ENCODE assay signal across 31 mouse cellular contexts in the genomic region with DNA sequence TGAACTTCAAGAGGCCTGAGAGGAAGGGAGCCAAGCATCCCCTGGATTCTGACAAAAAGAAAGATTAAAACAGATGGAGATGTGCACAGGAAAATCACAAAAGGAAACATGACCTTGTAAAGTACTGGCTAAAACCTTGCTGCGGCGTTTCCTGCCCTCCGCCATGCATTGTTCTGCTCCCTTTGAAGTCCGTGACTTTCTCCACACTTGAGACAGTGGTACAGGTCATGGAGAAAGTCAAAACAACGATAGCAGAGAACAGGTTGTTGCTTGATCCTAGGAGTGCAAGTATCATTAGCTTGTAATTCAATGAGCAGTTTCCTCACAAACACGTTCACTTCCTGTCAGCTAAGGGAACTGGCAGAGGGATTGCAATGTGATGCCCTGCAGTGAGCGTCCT.
A peak's percentile ranks its signal among the peaks of the same experiment; 100 is the strongest.
DNase-seq lines count a peak whose midpoint lies in the region; ATAC-seq lines count a peak whose summit lies in the region.
"Had no signal": no experiment of that assay in that cellular context is flagged by ENCODE, and none has a peak within 500 bp of the region (broad histone marks: within the 10 kb centered on the region; RNA-seq: fewer than 3 reads in every experiment).

No protein-coding gene starts in this region.

- no peak for DNase-seq in hindbrain, embryonic 11.5 days (ENCODE audit: low spot score)
- DNase-seq in R1 (ENCODE audit: low read depth, low spot score), result peak; percentile 61
- DNase-seq in limb, embryonic 10.5 days (ENCODE audit: low spot score), result no peak
- no peak for DNase-seq in thymus, postnatal 14 days
- DNase-seq: adrenal gland, adult 8-10 months; adrenal gland, postnatal 25 days; cerebellum, adult 11-12 months; cerebellum, adult 8-10 months; cerebellum, postnatal 10 days; cerebellum, postnatal 36 days; forebrain, postnatal 0 days; gastrocnemius, adult 2 months; gastrocnemius, postnatal 14 days; heart, adult 11 months; heart, postnatal 10 days; heart, postnatal 36 days had no signal

- ATAC-seq in hindbrain, embryonic 11.5 days (ENCODE audit: low FRiP score), result no peak
- ATAC-seq in hindbrain, embryonic 16.5 days, result no peak
- ATAC-seq in neural tube, embryonic 13.5 days (ENCODE audit: low read depth), result no peak
- ATAC-seq in neural tube, embryonic 15.5 days (ENCODE audit: low FRiP score), result no peak
- ATAC-seq in intestine, embryonic 16.5 days, result no peak
- ATAC-seq: activated CD4-positive, CD25-positive, alpha-beta regulatory T cell, adult 4 months; CD4-positive, CD25-positive, alpha-beta regulatory T cell, adult 4 months; forebrain, postnatal 0 days; intestine, embryonic 15.5 days; Patski had no signal

- 0 out of 2 replicates have a peak overlapping the region, but pooled peaks have one; percentile 10 for H3K27ac ChIP-seq in hindbrain, embryonic 11.5 days (ENCODE audit: low read depth, low read length)
- no peak overlapping the region for H3K27ac ChIP-seq in hindbrain, embryonic 16.5 days (ENCODE audit: low read depth, low read length)
- H3K27ac ChIP-seq in neural tube, embryonic 13.5 days (replicated peaks), result peak overlapping the region; percentile 74
- H3K27ac ChIP-seq in neural tube, embryonic 15.5 days (replicated peaks), result no peak overlapping the region
- peak overlapping the region; percentile 59 for H3K27ac ChIP-seq in limb, embryonic 10.5 days
- H3K27ac ChIP-seq in intestine, embryonic 16.5 days (ENCODE audit: low read length), result no peak overlapping the region
- H3K27ac ChIP-seq: embryonic facial prominence, embryonic 12.5 days; embryonic facial prominence, embryonic 15.5 days; gastrocnemius, adult 2 months; heart, embryonic 15.5 days; intestine, embryonic 15.5 days had no signal

- no peaks in the 10 kb centered on the region for H3K9me3 ChIP-seq in hindbrain, embryonic 11.5 days (ENCODE audit: control insufficient read depth, low read length)
- no peaks in the 10 kb centered on the region for H3K9me3 ChIP-seq in hindbrain, embryonic 16.5 days (ENCODE audit: control insufficient read depth, low read length)
- no peaks in the 10 kb centered on the region for H3K9me3 ChIP-seq in neural tube, embryonic 13.5 days
- H3K9me3 ChIP-seq in neural tube, embryonic 15.5 days (replicated peaks), result no peaks in the 10 kb centered on the region
- no peaks in the 10 kb centered on the region for H3K9me3 ChIP-seq in limb, embryonic 10.5 days (replicated peaks)
- H3K9me3 ChIP-seq in intestine, embryonic 16.5 days (ENCODE audit: control insufficient read depth, low read length), result no peaks in the 10 kb centered on the region
- H3K9me3 ChIP-seq: embryonic facial prominence, embryonic 12.5 days; embryonic facial prominence, embryonic 15.5 days; G1E; heart, embryonic 12.5 days; heart, embryonic 15.5 days; hindbrain, embryonic 12.5 days; hindbrain, embryonic 15.5 days; intestine, embryonic 15.5 days had no signal

- no peak overlapping the region for H3K9ac ChIP-seq in hindbrain, embryonic 11.5 days (ENCODE audit: low read depth, low read length)
- H3K9ac ChIP-seq in hindbrain, embryonic 16.5 days (ENCODE audit: low read depth, low read length), result no peak overlapping the region
- no peak overlapping the region for H3K9ac ChIP-seq in neural tube, embryonic 13.5 days
- H3K9ac ChIP-seq in neural tube, embryonic 15.5 days (replicated peaks), result no peak overlapping the region
- no peak overlapping the region for H3K9ac ChIP-seq in intestine, embryonic 16.5 days (ENCODE audit: low read depth, low read length)
- H3K9ac ChIP-seq: embryonic facial prominence, embryonic 12.5 days; embryonic facial prominence, embryonic 15.5 days; forebrain, postnatal 0 days; heart, embryonic 12.5 days; heart, embryonic 15.5 days; hindbrain, embryonic 12.5 days; hindbrain, embryonic 15.5 days; intestine, embryonic 15.5 days had no signal

- H3K4me1 ChIP-seq in hindbrain, embryonic 11.5 days (replicated peaks; ENCODE audit: control insufficient read depth, insufficient read depth, low read length), result no peaks in the 10 kb centered on the region
- H3K4me1 ChIP-seq in hindbrain, embryonic 16.5 days (ENCODE audit: control insufficient read depth, insufficient read depth, low read depth, low read length), result no peaks in the 10 kb centered on the region
- H3K4me1 ChIP-seq in neural tube, embryonic 13.5 days (replicated peaks), result peaks cover 25% of the 10 kb centered on the region
- H3K4me1 ChIP-seq in neural tube, embryonic 15.5 days, result 0 out of 2 replicates have a peak, but pooled peaks cover 6% of the 10 kb centered on the region
- peaks cover 38% of the 10 kb centered on the region for H3K4me1 ChIP-seq in limb, embryonic 10.5 days
- H3K4me1 ChIP-seq in intestine, embryonic 16.5 days (ENCODE audit: control insufficient read depth, insufficient read depth, low read length), result no peaks in the 10 kb centered on the region
- H3K4me1 ChIP-seq: heart, embryonic 12.5 days; heart, embryonic 15.5 days; intestine, embryonic 15.5 days had no signal

- H3K27me3 ChIP-seq in hindbrain, embryonic 11.5 days (ENCODE audit: control insufficient read depth, insufficient read depth, low read length), result no peaks in the 10 kb centered on the region
- no peaks in the 10 kb centered on the region for H3K27me3 ChIP-seq in hindbrain, embryonic 16.5 days (replicated peaks; ENCODE audit: control insufficient read depth, insufficient read depth, low read length)
- no peaks in the 10 kb centered on the region for H3K27me3 ChIP-seq in neural tube, embryonic 13.5 days
- no peaks in the 10 kb centered on the region for H3K27me3 ChIP-seq in neural tube, embryonic 15.5 days (replicated peaks)
- H3K27me3 ChIP-seq in limb, embryonic 10.5 days (ENCODE audit: low read depth, poor library complexity, severe bottlenecking), result no peaks in the 10 kb centered on the region
- H3K27me3 ChIP-seq in intestine, embryonic 16.5 days (replicated peaks; ENCODE audit: control insufficient read depth, insufficient read depth, low read length), result no peaks in the 10 kb centered on the region
- H3K27me3 ChIP-seq: embryonic facial prominence, embryonic 12.5 days; embryonic facial prominence, embryonic 15.5 days; heart, embryonic 12.5 days; heart, embryonic 15.5 days; hindbrain, embryonic 12.5 days; hindbrain, embryonic 15.5 days; intestine, embryonic 15.5 days had no signal

- WGBS in hindbrain, embryonic 11.5 days, result 61% methylated on average over 7 of the region's 7 CpGs
- 56% methylated on average over 7 of the region's 7 CpGs for WGBS in hindbrain, embryonic 16.5 days
- WGBS in neural tube, embryonic 13.5 days, result 56% methylated on average over 7 of the region's 7 CpGs
- WGBS in neural tube, embryonic 15.5 days, result 68% methylated on average over 7 of the region's 7 CpGs
- 58% methylated on average over 7 of the region's 7 CpGs for WGBS in limb, embryonic 10.5 days
- 66% methylated on average over 7 of the region's 7 CpGs for WGBS in intestine, embryonic 16.5 days

- H3K4me3 ChIP-seq in hindbrain, embryonic 11.5 days (ENCODE audit: low read depth, low read length), result no peak overlapping the region
- no peak overlapping the region for H3K4me3 ChIP-seq in hindbrain, embryonic 16.5 days (ENCODE audit: low read length)
- no peak overlapping the region for H3K4me3 ChIP-seq in neural tube, embryonic 13.5 days
- no peak overlapping the region for H3K4me3 ChIP-seq in neural tube, embryonic 15.5 days (replicated peaks)
- H3K4me3 ChIP-seq in limb, embryonic 10.5 days, result no peak overlapping the region
- H3K4me3 ChIP-seq in intestine, embryonic 16.5 days (ENCODE audit: low read length), result no peak overlapping the region
- H3K4me3 ChIP-seq: embryonic facial prominence, embryonic 12.5 days; embryonic facial prominence, embryonic 15.5 days; gastrocnemius, adult 2 months; heart, embryonic 12.5 days; heart, embryonic 15.5 days; hindbrain, embryonic 12.5 days; hindbrain, embryonic 15.5 days; intestine, embryonic 15.5 days had no signal

- H3K36me3 ChIP-seq in hindbrain, embryonic 11.5 days (ENCODE audit: control insufficient read depth, insufficient read depth, low read length), result no peaks in the 10 kb centered on the region
- no peaks in the 10 kb centered on the region for H3K36me3 ChIP-seq in hindbrain, embryonic 16.5 days (ENCODE audit: control insufficient read depth, insufficient read depth, low read length)
- H3K36me3 ChIP-seq in neural tube, embryonic 13.5 days, result no peaks in the 10 kb centered on the region
- no peaks in the 10 kb centered on the region for H3K36me3 ChIP-seq in neural tube, embryonic 15.5 days
- H3K36me3 ChIP-seq in limb, embryonic 10.5 days, result no peaks in the 10 kb centered on the region
- H3K36me3 ChIP-seq in intestine, embryonic 16.5 days (ENCODE audit: control insufficient read depth, insufficient read depth, low read length), result no peaks in the 10 kb centered on the region
- H3K36me3 ChIP-seq: embryonic facial prominence, embryonic 12.5 days; embryonic facial prominence, embryonic 15.5 days; G1E; heart, embryonic 12.5 days; heart, embryonic 15.5 days; hindbrain, embryonic 12.5 days; hindbrain, embryonic 15.5 days; intestine, embryonic 15.5 days had no signal

- no peak overlapping the region for H3K4me2 ChIP-seq in hindbrain, embryonic 11.5 days (replicated peaks; ENCODE audit: low read depth, low read length)
- no peak overlapping the region for H3K4me2 ChIP-seq in hindbrain, embryonic 16.5 days (ENCODE audit: low read length)
- no peak overlapping the region for H3K4me2 ChIP-seq in neural tube, embryonic 13.5 days
- no peak overlapping the region for H3K4me2 ChIP-seq in neural tube, embryonic 15.5 days
- H3K4me2 ChIP-seq in intestine, embryonic 16.5 days (ENCODE audit: low read depth, low read length), result no peak overlapping the region
- H3K4me2 ChIP-seq: embryonic facial prominence, embryonic 12.5 days; embryonic facial prominence, embryonic 15.5 days; heart, embryonic 12.5 days; heart, embryonic 15.5 days; hindbrain, embryonic 12.5 days; hindbrain, embryonic 15.5 days; intestine, embryonic 15.5 days had no signal

Comparison
In these comparisons a context has a peak if more than half of its experiments do, and no peak if none do; other contexts are left out.
1. H3K27ac ChIP-seq: peak in hindbrain, embryonic 11.5 days (single experiment), neural tube, embryonic 13.5 days (single experiment) and limb, embryonic 10.5 days (single experiment); none in hindbrain, embryonic 16.5 days (single experiment), neural tube, embryonic 15.5 days (single experiment) and intestine, embryonic 16.5 days (single experiment).